Mouse (Mus musculus): ENCODE results near the gene Poc1a.

The Poc1a gene

DNA sequence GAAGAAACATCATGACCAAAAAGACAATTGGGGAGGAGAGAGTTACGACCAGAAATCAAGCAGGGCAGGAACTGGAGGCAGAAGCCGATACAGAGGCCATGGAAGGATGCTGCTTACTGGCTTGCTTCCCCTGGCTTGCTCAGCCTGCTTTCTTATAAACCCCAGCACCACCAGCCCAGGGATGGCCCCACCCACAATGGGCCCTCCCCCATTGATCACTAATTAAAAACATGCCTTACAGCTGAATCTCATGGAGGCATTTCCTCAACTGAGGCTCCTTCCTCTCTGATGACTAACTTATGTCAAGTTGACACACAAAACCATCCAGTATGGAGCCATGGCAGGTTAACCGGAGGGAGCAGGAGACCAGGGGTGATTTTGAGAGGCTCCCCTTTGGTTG is 118.9 kb downstream of the Poc1a start:
- DNase-seq (ENCODE audit: low read depth): no peak
